Mouse (Mus musculus) megakaryocyte-erythroid progenitor cell, adult 5-6 weeks (primary cell): ENCODE measurements around the gene Etv6. TPM values are rescaled to one million over a fixed set of nuclear protein-coding genes. Genes with fewer than 3 reads are reported as not detected.
"Not testable (repeated sequence)": the region's sequence is repeated elsewhere in the genome, so short reads cannot be mapped to it uniquely, and the experiment has no call there.

Experiments
- ATAC-seq: replicated peaks from 2 replicates; pipeline ENCODE4 v1.8.0; 2016; ENCODE audit warnings: mild to moderate bottlenecking, inconsistent platforms; ENCODE audit not compliant: severe bottlenecking, poor library complexity, low FRiP score, low TSS enrichment
- total RNA-seq, 2 experiments: library from RNA; stranded (forward) in 1 of 2; stranded (reverse) in 1 of 2; fragments of 200-1000, 215-1000 nt in 1 of 2; fragments of >200 nt in 1 of 2; fragmentation: Nextera tagmentation in 1 of 2; gene quantifications; 2 replicates each; pipeline ENCODE4 v1.2.3; 2014 to 2017

The Etv6 gene
- total RNA-seq (2014; fragmentation: Nextera tagmentation), result 30.8 and 38.8 TPM in 2 replicates
- 24.7 and 34.1 TPM in 2 replicates for total RNA-seq (2017)

GRCm38 (mm10) chr6:134035490-134036405 is at the start of gene Etv6:
Etv6 (plus strand) TSS chr6:134035700.
- peak; percentile 24 for ATAC-seq

- no peak for ATAC-seq
Measured at GRCm38 (mm10) chr6:133986161-133986560, 49.3 kb upstream of the Etv6 start.

DNA sequence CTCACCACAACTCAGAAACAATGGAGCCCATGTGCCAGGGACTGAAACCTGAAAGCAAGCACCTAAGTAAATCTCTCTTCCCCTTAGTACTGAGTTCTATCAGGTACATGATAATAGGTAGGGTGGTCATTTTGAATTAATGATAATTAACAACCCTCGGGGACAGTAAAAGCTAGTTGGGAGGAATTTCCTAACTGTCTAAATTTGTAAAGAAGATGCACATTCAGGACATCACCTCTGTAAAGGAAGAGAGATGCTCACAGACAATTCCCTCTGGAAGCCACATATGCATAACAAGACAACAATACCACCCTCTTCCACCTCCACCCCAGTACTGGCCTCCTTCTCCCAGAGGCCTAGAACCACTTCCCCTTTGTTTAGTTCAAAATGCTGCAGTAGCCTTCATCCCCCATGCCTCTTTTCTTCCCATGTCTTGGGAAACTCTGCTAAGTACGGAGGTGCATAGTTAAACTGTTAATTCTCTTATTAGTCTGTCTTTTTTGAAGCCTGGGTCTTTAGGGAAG is 48.4 kb upstream of the Etv6 start:
- ATAC-seq, result no peak

GRCm38 (mm10) chr6:133988011-133988410 is 47.5 kb upstream of the Etv6 start:
- no peak for ATAC-seq

DNA sequence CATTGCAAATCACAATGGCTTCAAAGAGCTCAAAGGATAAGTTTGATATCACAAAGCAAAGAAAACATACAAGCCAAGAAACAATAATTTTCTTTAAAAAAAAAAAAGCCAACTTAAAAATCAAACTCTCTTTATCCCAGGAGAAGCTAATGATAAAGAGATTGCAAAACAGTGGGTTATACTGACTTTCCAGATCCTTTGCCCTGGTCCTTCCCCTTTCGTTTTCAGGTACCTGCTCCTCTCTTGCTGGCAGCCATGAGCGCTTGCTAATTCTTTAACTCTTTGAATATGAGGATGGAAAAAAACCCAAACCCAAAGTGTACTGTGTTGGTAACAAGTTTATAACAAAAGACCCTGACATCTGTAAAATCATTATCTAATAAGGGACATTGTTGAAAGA is 38.0 kb upstream of the Etv6 start:
- ATAC-seq, result no peak

- no peak for ATAC-seq
Measured at GRCm38 (mm10) chr6:133997935-133998334, 37.6 kb upstream of the Etv6 start.

DNA sequence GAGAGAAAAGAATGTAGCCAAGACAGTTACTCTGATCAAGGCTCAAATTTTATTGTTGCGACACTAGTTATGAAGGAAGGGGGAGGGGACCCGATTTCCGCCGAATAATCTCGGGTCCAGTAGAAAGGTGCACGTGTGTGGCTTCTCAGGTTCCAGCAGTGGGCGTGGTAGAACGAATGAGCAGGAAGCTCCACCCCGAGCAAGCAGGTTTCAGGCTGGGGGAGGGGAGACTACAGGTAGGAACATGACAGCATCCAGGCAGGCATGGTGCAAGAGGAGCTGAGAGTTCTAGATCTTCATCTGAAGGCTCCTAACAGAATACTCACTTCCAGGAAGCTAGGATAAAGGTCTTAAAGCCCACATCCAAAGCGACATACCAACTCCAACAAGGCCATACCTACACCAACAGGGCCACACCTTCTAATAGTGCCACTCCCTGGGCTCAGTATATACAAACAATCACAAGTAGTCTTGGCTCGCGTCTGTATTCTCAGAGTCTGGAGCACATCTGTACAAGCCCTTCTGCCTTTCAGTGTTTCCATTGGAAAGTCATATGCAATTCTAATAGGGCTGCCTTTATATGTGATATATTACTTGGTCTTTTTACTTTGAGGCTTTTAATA is 20.9 kb upstream of the Etv6 start:
- not testable (repeated sequence) for ATAC-seq

DNA sequence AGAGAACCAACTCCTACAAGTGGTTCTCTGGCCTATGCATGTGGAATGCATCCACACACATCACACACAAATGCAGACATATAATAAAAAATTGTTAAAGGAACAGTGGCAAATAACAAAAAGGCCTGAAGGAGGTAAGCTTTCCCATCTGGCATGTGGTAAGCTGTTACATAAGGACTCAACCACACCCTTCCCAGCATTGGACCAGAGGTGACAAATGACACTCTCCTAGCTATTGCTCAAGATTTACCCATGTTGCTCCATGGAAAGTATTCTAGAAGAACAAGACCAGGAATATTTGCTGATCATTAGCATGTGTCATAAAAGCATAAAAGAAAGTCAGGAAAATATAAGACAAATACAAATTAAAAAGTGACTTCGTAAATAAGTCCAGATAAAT is 16.7 kb upstream of the Etv6 start:
- ATAC-seq, result no peak

GRCm38 (mm10) chr6:134020821-134021220 is 14.7 kb upstream of the Etv6 start:
- ATAC-seq, result no peak

DNA sequence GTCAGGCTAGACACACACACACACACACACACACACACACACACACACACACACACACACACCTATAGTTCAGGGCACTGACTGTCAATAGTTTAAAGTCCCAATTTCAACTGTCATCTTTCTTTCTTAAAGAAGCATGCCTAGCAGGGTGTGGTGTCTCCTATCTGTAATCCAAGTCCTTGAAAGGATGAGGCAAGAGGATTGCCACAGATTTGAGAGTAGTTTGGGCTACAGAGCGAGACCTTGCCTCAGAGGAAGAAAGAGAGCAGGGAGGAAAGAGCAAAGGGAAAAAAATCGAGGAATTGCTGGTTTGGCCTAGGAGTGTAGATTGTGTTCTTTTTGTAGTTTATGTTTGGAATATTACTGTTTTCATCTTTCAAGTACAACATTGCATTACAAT is 9.2 kb upstream of the Etv6 start:
- ATAC-seq, result no peak

- no peak for ATAC-seq
Measured at GRCm38 (mm10) chr6:134027022-134027421, 8.5 kb upstream of the Etv6 start.

- ATAC-seq, result no peak
Measured at GRCm38 (mm10) chr6:134032451-134032850, 3.0 kb upstream of the Etv6 start.

DNA sequence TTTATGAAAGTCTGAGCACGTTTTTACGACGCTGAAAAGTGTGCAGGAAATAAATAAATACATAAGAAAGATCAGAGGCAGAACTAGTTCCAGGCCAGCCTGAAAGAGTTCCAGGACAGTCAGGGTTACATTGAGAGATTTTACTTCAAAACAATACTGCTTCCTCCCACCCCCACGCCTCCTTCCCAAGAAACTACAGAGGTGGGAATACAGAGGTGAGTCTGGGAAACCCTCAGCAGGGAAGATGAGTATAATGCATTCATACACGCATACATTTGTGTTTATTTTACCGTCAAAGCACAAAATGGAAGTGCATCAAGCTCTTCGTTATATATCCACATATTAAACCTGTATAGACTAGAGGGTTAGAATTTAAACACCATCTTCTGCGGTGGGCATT is 1.1 kb upstream of the Etv6 start:
- ATAC-seq, result no peak

DNA sequence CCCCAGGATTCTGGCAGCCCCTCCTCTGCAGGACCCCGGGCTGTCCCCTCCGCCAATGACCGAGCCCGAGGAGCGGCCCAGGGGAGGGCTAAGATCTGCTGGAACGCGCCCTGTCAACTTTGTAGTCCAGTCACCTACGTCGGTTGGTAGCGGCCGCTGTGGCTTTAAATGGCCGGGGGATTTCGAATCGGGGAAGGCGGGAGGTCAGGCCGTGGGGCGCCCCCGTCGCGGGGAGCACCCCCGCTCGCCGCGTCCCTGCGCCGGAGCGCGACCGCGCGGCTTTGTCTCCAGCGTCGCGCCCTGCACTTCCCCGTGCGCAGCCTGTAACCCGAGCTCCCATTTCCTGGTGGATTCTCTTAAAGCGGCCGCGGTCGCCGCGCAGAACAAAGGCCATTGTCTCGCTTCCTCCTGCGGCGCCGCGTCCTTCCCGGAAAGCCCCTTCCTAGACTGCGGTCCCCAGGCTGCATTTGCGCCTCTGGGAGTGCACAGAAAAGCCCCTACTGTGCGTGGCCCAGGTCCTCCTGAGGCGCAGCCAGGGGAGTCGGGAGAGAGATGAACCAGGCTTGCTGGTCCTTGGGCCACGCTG is 503 bp upstream of the Etv6 start:
- peak; percentile 57 for ATAC-seq

DNA sequence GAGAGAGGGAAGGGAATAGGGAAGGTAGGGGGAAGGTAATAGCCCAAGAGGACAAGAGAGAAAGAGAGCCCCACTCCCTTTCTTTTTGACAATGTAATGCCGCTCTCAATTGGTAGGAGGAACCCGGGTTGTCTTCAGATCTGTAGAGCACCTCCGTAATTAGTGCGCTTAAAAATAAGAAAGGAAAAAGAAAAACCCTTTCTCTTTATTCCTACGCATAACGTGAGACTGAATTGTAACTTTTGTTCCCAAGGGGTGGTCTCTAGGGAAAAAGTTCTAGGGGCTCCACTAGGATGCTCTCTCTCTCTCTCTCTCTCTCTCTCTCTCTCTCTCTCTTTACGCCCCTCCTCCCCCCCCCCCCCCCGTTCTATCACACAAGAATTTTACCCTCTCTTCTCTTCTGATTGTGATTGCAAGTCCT is 1.0 kb downstream of the Etv6 start:
- no peak for ATAC-seq

DNA sequence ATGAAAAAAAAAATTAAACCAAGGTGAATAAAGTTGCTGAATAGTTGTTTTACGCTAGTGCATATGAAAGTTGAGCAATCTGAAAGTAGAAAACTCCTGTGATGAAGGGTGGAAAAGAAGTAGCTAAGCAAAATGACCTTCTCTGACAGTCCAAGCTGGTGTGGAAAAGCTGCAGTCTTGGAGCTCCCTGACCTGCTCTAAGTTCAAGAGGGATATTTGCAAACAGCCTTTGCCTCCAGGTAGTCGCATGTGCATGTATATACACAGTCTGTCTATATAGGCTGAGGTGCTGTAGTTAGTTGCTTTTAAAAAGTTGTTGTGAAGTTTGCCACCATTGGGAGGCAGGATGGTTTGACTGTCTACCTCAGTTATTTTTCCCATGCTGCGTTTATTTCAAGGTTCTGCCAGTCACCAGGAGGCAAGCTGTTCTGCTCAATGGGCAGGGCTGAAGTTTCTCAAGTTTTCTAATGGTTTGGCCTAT is 1.5 kb downstream of the Etv6 start:
- no peak for ATAC-seq

DNA sequence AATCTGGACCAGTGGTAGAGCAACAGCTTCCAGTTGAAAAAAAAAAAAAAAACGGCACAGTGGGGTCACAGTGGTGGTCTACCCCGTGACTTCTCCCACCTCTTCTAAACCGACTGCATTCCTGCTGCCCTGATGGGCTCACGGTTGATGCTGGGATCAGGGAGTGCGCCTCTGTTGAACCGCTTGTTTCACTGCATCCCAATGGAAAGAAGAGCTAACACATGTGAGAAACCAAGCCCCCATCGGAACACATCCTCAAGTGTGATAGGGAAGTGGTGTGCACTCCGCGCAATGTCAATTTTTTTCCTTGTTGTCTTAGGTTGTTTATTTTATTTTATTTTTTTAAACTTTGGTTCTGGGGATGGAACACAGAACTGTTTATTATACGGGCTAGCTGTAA is 2.5 kb downstream of the Etv6 start:
- no peak for ATAC-seq

DNA sequence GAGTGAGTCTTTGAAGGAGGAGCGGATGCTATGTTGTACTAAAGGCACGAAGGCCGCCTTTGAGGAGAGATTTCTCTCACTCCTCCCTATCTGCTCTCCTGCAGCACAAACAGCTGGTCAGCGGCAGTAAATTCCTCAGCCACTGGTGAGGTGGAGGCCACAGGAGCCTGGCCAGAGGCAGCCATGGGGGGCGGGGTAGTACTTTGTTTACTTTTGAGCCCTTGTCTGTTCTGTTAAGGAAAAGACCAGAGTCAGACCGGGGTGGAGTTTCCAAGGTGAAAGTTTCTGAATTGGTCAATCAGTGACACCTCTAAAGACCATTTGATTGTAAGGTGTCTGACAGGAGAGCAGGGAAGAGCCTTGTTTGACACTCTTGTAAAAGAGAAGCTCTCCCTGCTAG is 3.4 kb downstream of the Etv6 start:
- ATAC-seq, result no peak

GRCm38 (mm10) chr6:134039351-134039750 is 3.9 kb downstream of the Etv6 start:
- ATAC-seq, result no peak

GRCm38 (mm10) chr6:134040312-134040711 is 4.8 kb downstream of the Etv6 start:
- peak; percentile 20 for ATAC-seq
